Mouse (Mus musculus): ENCODE measurements at regions not wholly inside any gene's neighbourhood (a gene's known extent, or its start where the extent isn't known, plus 50 kb on each side); places are given as distances from the start of the nearest gene placed in this dataset.

DNA sequence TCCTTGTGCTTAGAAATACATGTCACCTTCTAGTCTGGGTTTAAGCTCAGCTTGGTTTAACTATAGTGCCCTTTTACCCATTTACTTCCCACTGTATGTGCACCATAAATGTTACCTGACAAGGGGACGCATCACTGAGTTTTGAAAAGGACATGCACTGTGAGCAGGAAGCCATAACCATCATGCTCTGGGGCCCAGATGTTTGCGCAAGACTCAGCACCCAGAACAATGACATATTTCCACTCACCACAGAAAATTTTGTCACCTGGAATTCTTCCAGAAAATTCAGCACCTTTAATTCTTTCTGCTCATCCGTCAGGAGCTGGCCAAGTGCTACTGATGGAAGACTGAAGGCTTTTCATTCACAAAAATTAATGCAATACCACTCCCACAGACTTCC lies 216.1 kb upstream of the Elac2 start:
- Histone ChIP-seq H3K9me3 (ENCODE audit: low read length) (no peaks in the 10 kb centered on the region), H3K9ac (replicated peaks; ENCODE audit: low read length) (no peak overlapping the region), H3K4me2 (ENCODE audit: low read depth, low read length) (no peak overlapping the region), H3K27me3 (ENCODE audit: insufficient read depth, low read length) (no peaks in the 10 kb centered on the region), H3K4me3 (ENCODE audit: low read length) (no peak overlapping the region), H3K36me3 (ENCODE audit: insufficient read depth, low read length) (no peaks in the 10 kb centered on the region), H3K4me1 (ENCODE audit: insufficient read depth, low read length) (no peaks in the 10 kb centered on the region), H3K27ac (no peak overlapping the region)
- TF ChIP-seq CTCF (IDR thresholded peaks at IDR 0.05; ENCODE audit: low read depth): no peak
- DNase-seq (ENCODE audit: low spot score): no peak
- no peak for ATAC-seq
- WGBS: 81% methylated on average over 3 of the region's 3 CpGs

DNA sequence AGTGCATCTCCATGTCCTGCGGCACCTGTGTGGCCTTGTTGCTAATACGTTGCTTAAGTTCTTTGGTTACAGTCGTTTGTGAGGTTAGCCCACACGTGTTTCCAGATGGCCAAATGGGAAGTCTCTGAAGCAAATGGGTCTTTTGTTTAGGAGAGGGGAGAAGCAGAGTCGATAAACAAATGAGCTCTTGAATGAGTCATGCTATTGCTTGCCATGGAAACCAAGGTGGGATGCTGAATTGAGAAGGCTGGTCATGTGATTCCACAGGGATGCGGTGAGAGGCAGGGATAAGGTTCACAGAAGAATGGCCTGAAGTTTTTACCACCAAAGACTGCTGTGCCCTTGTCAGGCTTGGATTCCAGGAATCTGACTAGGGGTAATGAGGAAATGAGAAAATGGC lies 214.8 kb upstream of the Elac2 start:
- TF ChIP-seq CTCF (IDR thresholded peaks at IDR 0.05; ENCODE audit: low read depth): no peak
- no peaks in the 10 kb centered on the region for H3K36me3 ChIP-seq (ENCODE audit: insufficient read depth, low read length)
- WGBS: 38% methylated on average over 6 of the region's 6 CpGs
- no peaks in the 10 kb centered on the region for H3K4me1 ChIP-seq (ENCODE audit: insufficient read depth, low read length)
- ATAC-seq (no peak), DNase-seq (ENCODE audit: low spot score) (no peak)
- no peaks in the 10 kb centered on the region for H3K27me3 ChIP-seq (ENCODE audit: insufficient read depth, low read length)
- H3K4me2 ChIP-seq (ENCODE audit: low read depth, low read length): no peak overlapping the region
- no peaks in the 10 kb centered on the region for H3K9me3 ChIP-seq (ENCODE audit: low read length)
- H3K4me3 ChIP-seq (ENCODE audit: low read length): no peak overlapping the region
- no peak overlapping the region for H3K9ac ChIP-seq (replicated peaks; ENCODE audit: low read length)
- H3K27ac ChIP-seq: no peak overlapping the region

DNA sequence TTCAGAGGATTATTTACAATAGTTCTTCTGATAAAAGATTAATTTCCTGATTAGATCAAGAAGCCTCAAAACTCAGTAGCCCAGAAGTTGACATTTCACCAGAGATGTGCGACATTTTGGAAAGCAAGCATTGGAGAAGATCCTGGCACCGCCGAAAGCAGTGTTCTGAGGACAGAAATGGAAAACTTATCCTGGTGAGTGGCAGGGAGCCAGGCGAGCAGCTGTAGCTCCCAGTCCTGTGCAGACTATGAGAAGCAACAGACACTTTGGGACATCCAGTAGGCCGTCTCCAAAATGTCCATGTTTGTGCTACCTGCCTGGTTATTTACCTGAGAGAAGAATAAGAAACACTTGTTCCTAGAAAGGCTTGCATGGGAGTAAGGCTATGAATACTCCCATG lies 202.1 kb upstream of the Elac2 start:
- no peak for ATAC-seq
- WGBS: 69% methylated on average over 5 of the region's 5 CpGs

DNA sequence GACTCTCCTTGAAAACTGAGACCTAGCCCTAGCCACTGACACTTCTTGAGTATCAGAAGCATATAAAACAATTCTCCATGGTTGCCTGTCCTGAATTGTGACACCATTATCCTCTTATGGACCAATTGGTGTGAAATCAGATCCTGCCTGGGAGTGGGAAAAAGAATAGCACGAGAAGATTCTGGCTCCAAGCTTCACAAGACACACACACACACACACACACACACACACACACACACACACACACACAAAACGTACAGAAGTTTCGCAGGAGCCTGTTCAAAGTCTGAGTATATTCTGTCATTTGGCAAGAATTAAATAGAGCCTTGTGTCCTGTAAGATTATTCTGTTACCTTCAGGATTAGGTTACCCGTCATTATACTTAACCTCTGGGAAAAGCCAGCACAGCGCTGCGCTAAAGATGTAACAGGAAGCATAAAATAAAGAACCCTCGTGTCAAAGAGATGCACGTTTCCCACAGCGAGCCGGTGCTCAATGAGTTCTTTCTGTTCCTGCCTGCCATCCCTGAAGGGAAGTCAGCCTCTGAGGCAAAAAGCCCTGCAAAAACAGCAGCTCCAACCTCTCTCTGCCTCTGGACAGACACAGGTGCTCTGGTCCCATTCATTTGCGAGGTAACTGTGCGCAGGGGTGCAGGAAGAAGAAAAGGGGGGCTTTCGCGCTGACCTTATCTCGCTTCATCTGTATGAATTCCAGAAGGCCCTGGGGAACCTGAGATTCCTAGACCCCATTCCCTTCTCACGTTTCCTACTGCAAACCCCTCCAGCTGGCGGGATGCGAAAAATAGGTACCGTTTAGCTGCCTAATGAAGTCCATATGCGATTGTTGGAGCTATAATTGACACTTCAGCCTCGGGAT lies 178.4 kb upstream of the Elac2 start:
- DNase-seq (ENCODE audit: low spot score) (no peak), ATAC-seq (no peak)
- Histone ChIP-seq H3K4me3 (ENCODE audit: low read length) (no peak overlapping the region), H3K27ac (no peak overlapping the region), H3K27me3 (ENCODE audit: insufficient read depth, low read length) (no peaks in the 10 kb centered on the region), H3K36me3 (ENCODE audit: insufficient read depth, low read length) (no peaks in the 10 kb centered on the region), H3K9me3 (ENCODE audit: low read length) (no peaks in the 10 kb centered on the region), H3K9ac (replicated peaks; ENCODE audit: low read length) (no peak overlapping the region), H3K4me2 (ENCODE audit: low read depth, low read length) (no peak overlapping the region), H3K4me1 (ENCODE audit: insufficient read depth, low read length) (no peaks in the 10 kb centered on the region)
- 39% methylated on average over 21 of the region's 21 CpGs for WGBS
- no peak for TF ChIP-seq CTCF (IDR thresholded peaks at IDR 0.05; ENCODE audit: low read depth)

More for the DNA sequence above, 202.1 kb upstream of the Elac2 start:
- no peak overlapping the region for H3K4me2 ChIP-seq (ENCODE audit: low read depth, low read length)
- no peaks in the 10 kb centered on the region for H3K36me3 ChIP-seq (ENCODE audit: insufficient read depth, low read length)
- no peak overlapping the region for H3K27ac ChIP-seq
- H3K27me3 ChIP-seq (ENCODE audit: insufficient read depth, low read length): no peaks in the 10 kb centered on the region
- H3K4me1 ChIP-seq (ENCODE audit: insufficient read depth, low read length): no peaks in the 10 kb centered on the region
- no peaks in the 10 kb centered on the region for H3K9me3 ChIP-seq (ENCODE audit: low read length)
- H3K9ac ChIP-seq (replicated peaks; ENCODE audit: low read length): no peak overlapping the region
- DNase-seq (ENCODE audit: low spot score): no peak
- no peak overlapping the region for H3K4me3 ChIP-seq (ENCODE audit: low read length)
- TF ChIP-seq CTCF (IDR thresholded peaks at IDR 0.05; ENCODE audit: low read depth): no peak

DNA sequence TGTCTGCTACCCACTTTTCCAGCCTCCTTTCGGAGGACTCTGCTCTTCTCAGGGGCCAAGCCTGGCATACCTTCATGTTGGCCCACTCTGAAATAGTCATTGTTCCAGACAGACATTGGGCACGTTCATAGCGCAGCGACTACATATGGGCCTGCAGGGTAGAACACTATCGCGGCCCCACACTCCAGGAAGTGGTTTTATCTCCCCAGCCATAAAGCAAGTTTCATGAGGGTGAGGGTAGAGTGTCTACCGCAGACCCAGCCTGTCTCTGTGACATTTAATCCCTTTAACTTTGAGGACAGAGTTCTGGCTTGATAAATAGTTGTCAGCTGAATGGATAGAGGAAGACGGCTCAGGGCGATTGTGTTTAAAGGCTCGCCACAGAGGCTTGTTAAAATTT lies 177.5 kb upstream of the Elac2 start:
- no peak for DNase-seq (ENCODE audit: low spot score)
- Histone ChIP-seq H3K9me3 (ENCODE audit: low read length) (no peaks in the 10 kb centered on the region), H3K4me3 (ENCODE audit: low read length) (no peak overlapping the region), H3K4me2 (ENCODE audit: low read depth, low read length) (no peak overlapping the region), H3K27ac (no peak overlapping the region), H3K36me3 (ENCODE audit: insufficient read depth, low read length) (no peaks in the 10 kb centered on the region), H3K9ac (replicated peaks; ENCODE audit: low read length) (no peak overlapping the region), H3K4me1 (ENCODE audit: insufficient read depth, low read length) (no peaks in the 10 kb centered on the region), H3K27me3 (ENCODE audit: insufficient read depth, low read length) (no peaks in the 10 kb centered on the region)
- no peak for TF ChIP-seq CTCF (IDR thresholded peaks at IDR 0.05; ENCODE audit: low read depth)
- ATAC-seq: no peak
- WGBS: 60% methylated on average over 10 of the region's 10 CpGs

DNA sequence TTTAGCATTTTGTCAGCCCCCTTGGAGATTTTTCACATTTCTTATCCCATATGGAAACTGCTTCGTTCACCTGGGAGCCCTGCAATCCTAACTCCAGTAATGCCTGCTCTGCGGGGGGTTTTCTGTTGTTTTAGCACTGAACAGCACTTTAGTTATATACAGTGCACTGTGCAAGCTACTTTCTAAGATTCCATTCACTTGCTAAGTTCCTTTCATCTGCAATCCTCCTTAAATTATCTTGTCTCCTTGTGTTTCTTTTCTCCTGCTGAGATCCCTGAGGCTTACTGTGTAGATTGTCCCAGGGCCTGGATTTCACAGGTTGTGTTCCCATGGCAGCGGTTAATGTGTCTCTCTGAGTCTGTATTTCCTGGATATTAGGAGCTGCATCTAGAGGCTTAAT lies 173.3 kb upstream of the Elac2 start:
- no peaks in the 10 kb centered on the region for H3K4me1 ChIP-seq (ENCODE audit: insufficient read depth, low read length)
- no peak overlapping the region for H3K4me3 ChIP-seq (ENCODE audit: low read length)
- no peak overlapping the region for H3K4me2 ChIP-seq (ENCODE audit: low read depth, low read length)
- ATAC-seq (no peak), DNase-seq (ENCODE audit: low spot score) (no peak)
- no peaks in the 10 kb centered on the region for H3K9me3 ChIP-seq (ENCODE audit: low read length)
- no peaks in the 10 kb centered on the region for H3K36me3 ChIP-seq (ENCODE audit: insufficient read depth, low read length)
- no peak overlapping the region for H3K27ac ChIP-seq
- no peaks in the 10 kb centered on the region for H3K27me3 ChIP-seq (ENCODE audit: insufficient read depth, low read length)
- WGBS: 63% methylated on average over 3 of the region's 3 CpGs
- no peak overlapping the region for H3K9ac ChIP-seq (replicated peaks; ENCODE audit: low read length)
- no peak for TF ChIP-seq CTCF (IDR thresholded peaks at IDR 0.05; ENCODE audit: low read depth)

DNA sequence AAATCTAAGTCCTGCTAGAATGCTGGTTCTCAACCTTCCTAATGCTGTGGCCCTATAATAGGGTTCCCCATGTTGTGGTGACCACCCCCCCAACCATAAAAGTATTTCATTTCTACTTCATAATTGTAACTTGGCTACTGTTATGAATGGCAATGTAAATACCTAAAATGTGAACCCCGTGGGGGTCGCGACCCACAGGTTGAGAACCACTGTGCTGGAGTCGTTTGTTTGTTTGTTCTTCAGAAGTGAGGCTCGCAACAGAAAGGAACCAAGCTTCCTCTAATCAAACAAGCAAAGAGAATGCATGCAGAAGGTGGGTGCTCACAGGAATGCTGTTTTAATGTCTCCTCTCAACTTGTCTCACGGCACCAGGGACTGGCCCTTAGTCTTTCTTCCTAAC lies 166.4 kb upstream of the Elac2 start:
- TF ChIP-seq CTCF (IDR thresholded peaks at IDR 0.05; ENCODE audit: low read depth): no peak
- no peak overlapping the region for H3K9ac ChIP-seq (replicated peaks; ENCODE audit: low read length)
- H3K4me3 ChIP-seq (ENCODE audit: low read length): no peak overlapping the region
- no peak overlapping the region for H3K4me2 ChIP-seq (ENCODE audit: low read depth, low read length)
- no peaks in the 10 kb centered on the region for H3K9me3 ChIP-seq (ENCODE audit: low read length)
- WGBS: 83% methylated on average over 6 of the region's 6 CpGs
- no peak for ATAC-seq
- no peak overlapping the region for H3K27ac ChIP-seq
- no peaks in the 10 kb centered on the region for H3K27me3 ChIP-seq (ENCODE audit: insufficient read depth, low read length)
- DNase-seq (ENCODE audit: low spot score): no peak
- H3K36me3 ChIP-seq (ENCODE audit: insufficient read depth, low read length): no peaks in the 10 kb centered on the region
- no peaks in the 10 kb centered on the region for H3K4me1 ChIP-seq (ENCODE audit: insufficient read depth, low read length)
